Mouse (Mus musculus) heart, adult 2 months (tissue): ENCODE measurements around the gene Ppp1r12b. TPM values are rescaled to one million over a fixed set of nuclear protein-coding genes. Genes with fewer than 3 reads are reported as not detected.

Experiments
- DNase-seq, 2 experiments: peaks; one replicate each; pipeline ENCODE4 v3.0.0; 2021
- H3K27ac ChIP-seq: fragments of 200-600 bp; 2 replicates; pipeline ENCODE4 v1.8.1; 2022
- H3K27me3 ChIP-seq: fragments of 200-500 bp; 2 replicates; pipeline ENCODE4 v1.6.1; 2012; ENCODE audit warnings: mild to moderate bottlenecking, low read length, inconsistent platforms, mixed read lengths; ENCODE audit not compliant: control insufficient read depth, insufficient read depth
- H3K36me3 ChIP-seq: fragments of 200-500 bp; 2 replicates; pipeline ENCODE4 v1.6.1; 2012; ENCODE audit warnings: low read length, inconsistent platforms; ENCODE audit not compliant: control insufficient read depth, insufficient read depth
- H3K4me1 ChIP-seq: fragments of 200-500 bp; 2 replicates; pipeline ENCODE4 v1.6.1; 2011; ENCODE audit warnings: low read length; ENCODE audit not compliant: control insufficient read depth, insufficient read depth
- H3K4me3 ChIP-seq: fragments of 200-600 bp; 2 replicates; pipeline ENCODE4 v1.8.1; 2022
- H3K79me2 ChIP-seq: fragments of 200-500 bp; replicated peaks from 2 replicates; pipeline ENCODE4 v1.6.1; 2012; ENCODE audit warnings: mild to moderate bottlenecking, inconsistent platforms, low read length, moderate library complexity, mixed read lengths; ENCODE audit not compliant: control insufficient read depth, insufficient read depth
- H3K9ac ChIP-seq: fragments of 200-500 bp; 2 replicates; pipeline ENCODE4 v1.6.1; 2012; ENCODE audit warnings: low read depth, mild to moderate bottlenecking, control low read depth, inconsistent platforms, low read length, mixed read lengths
- CTCF ChIP-seq: fragments of 200-600 bp; IDR thresholded peaks from 2 replicates; pipeline ENCODE4 v1.8.1; 2022; ENCODE audit warnings: antibody characterized with exemption, mild to moderate bottlenecking, moderate library complexity
- EP300 ChIP-seq: fragments of 200-500 bp; IDR thresholded peaks from 2 replicates; pipeline ENCODE4 v1.6.1; 2011; ENCODE audit warnings: low read depth, low read length, control low read depth; ENCODE audit not compliant: insufficient read depth
- POLR2A ChIP-seq: fragments of 200-500 bp; IDR thresholded peaks from 2 replicates; pipeline ENCODE4 v1.6.1; 2011; ENCODE audit warnings: mild to moderate bottlenecking, low read depth, low read length, control low read depth; ENCODE audit not compliant: insufficient read depth
- WGBS: fragments of 180-500 bp; shearing (Covaris S2); methylation state at CpG from one replicate; pipeline ENCODE4 v1.1.7; 2018; 5-methylcytosine and 5-hydroxymethylcytosine counted together
- intact Hi-C: fragments of 180-260 bp; cut with DNase I; formaldehyde crosslinking; loops from one replicate; pipeline ENCODE4 v1.15.1; 2025
- polyA plus RNA-seq: library from polyadenylated mRNA; depleted of rRNA; stranded (reverse); fragments of >200 nt; gene quantifications from 2 replicates; pipeline ENCODE4 v1.2.3, GENCODE M21; 2012
- total RNA-seq, 2 experiments: library from RNA; stranded (reverse); gene quantifications; 2 replicates each; pipeline ENCODE4 v1.2.3; 2021

Gene Ppp1r12b
- total and polyA plus RNA-seq, 3 experiments = 55.4 to 161 (median 150) TPM

DNA sequence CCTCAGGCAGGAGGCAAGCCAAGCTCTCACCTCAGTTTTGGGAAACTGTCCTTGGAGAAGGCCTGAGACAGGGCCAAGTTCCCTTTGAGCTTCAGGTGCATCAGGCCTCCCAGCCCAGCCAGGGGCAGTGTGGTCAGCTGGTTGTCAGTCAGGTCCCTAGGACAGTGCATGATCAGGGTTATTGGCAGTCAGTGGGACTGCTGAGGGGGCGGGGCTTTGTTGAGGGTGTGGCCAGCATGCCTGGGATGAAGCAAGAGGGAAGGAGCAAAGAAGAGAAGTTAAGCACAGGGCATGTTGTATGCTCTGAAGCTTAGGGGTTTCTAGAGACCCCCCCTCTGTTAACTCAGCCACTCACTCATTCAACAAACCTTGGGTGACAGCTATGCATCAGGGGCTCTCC is 40.2 kb upstream of the Ppp1r12b start:
- H3K79me2 ChIP-seq = no peaks in the 10 kb centered on the region
- WGBS = 35% methylated on average over 1 of the region's 1 CpGs

DNA sequence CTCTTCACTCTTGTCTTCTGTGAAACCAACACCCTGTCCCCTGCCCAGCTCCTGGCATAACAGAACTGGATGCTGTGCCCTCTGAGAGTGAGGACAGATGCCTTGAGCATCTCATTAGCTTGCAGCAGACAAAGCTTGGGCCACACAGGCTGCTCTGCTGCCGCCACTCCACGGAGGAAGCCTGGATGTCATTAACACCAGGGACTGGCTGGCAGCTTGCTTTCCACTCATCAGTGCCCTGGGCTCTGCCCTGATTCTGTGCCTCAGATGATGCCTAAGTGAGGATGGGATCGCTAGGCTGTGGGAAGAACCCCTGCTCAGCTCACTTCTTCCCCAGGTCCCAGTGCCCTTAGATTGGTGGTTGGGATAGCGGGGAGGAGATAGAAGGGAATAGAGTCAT is 39.7 kb upstream of the Ppp1r12b start:
- H3K9ac ChIP-seq = no peak overlapping the region
- H3K4me1 ChIP-seq = no peaks in the 10 kb centered on the region
- no peak for DNase-seq
- H3K27ac ChIP-seq = no peak overlapping the region
- no peaks in the 10 kb centered on the region for H3K79me2 ChIP-seq
- WGBS = 82% methylated on average over 4 of the region's 4 CpGs
- no peaks in the 10 kb centered on the region for H3K36me3 ChIP-seq
- intact Hi-C loops = no loop called here
- no peak overlapping the region for H3K4me3 ChIP-seq
- TF ChIP-seq EP300 (no peak), POLR2A (no peak)
- H3K27me3 ChIP-seq = no peaks in the 10 kb centered on the region

More for the DNA sequence above, 40.2 kb upstream of the Ppp1r12b start:
- Histone ChIP-seq H3K36me3 (no peaks in the 10 kb centered on the region), H3K4me1 (no peaks in the 10 kb centered on the region), H3K4me3 (no peak overlapping the region), H3K9ac (no peak overlapping the region), H3K27ac (no peak overlapping the region), H3K27me3 (no peaks in the 10 kb centered on the region)
- intact Hi-C loops = no loop called here
- DNase-seq = no peak
- no peak for TF ChIP-seq EP300
- no peak for TF ChIP-seq POLR2A
- TF ChIP-seq CTCF = no peak

DNA sequence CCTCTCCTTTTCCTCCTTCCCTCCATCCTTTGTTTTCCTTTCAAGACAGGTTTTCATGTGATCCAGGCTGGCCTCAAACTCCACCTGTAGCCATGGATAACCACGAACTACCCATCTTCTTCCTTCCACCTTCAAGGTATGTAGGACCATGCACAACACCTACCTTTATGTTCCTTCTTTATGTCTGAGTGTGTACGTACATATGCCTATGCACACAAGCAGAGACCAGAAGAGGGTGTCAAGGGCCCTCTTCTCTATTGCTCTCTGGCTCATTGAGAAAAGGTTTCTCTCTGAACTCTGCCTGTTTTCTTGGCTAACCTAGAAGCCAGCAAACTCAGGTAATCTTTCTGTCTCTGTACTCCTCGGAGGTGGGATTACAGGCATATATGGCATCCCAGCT is 39.0 kb upstream of the Ppp1r12b start:
- WGBS = 90% methylated on average over 3 of the region's 3 CpGs

DNA sequence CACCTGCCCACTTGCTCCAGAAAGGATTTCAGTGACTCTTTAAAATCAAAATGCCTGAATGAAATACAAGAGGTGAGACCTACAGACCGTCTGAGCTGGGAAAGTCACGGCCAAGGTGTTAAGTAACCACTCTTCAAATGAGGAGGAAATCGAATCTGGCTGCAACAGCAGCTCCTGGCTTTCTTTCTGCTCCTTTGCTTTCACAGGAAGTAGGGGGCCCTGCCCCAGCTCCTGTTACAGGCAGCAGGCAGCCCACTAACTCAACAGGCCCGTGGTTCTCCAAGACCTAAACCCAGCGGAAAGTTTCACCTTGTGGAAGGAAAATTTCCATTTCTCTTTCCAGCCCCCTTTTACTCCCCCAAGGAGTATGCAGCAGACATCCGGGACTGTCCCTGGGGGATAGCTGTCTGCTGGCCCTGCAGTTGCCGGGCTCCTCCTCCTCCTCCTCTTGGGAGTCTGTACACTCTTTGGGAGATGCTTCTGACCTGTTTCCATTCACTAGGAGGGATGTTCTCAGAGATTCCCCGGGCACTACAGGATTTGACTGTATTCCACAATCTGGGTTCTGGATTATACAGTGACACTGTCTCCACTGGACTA is 36.4 kb upstream of the Ppp1r12b start:
- intact Hi-C loops = no loop called here
- H3K9ac ChIP-seq = no peak overlapping the region
- DNase-seq = peak in 1 of 2 experiments; percentile 35
- peak overlapping the region; percentile 43; the same call in 1 of the 2 replicates for H3K27ac ChIP-seq
- no peak for TF ChIP-seq EP300
- no peaks in the 10 kb centered on the region for H3K79me2 ChIP-seq
- 30% methylated on average over 8 of the region's 8 CpGs for WGBS
- H3K4me1 ChIP-seq = no peaks in the 10 kb centered on the region
- H3K36me3 ChIP-seq = no peaks in the 10 kb centered on the region
- no peak overlapping the region for H3K4me3 ChIP-seq
- no peaks in the 10 kb centered on the region for H3K27me3 ChIP-seq

More for the DNA sequence above, 39.0 kb upstream of the Ppp1r12b start:
- no peak for TF ChIP-seq POLR2A
- no peak for TF ChIP-seq CTCF
- TF ChIP-seq EP300 = no peak
- H3K36me3 ChIP-seq = no peaks in the 10 kb centered on the region
- H3K4me1 ChIP-seq = no peaks in the 10 kb centered on the region
- H3K27ac ChIP-seq = no peak overlapping the region
- no peak overlapping the region for H3K9ac ChIP-seq
- no peak for DNase-seq
- H3K27me3 ChIP-seq = no peaks in the 10 kb centered on the region
- H3K4me3 ChIP-seq = no peak overlapping the region
- no peaks in the 10 kb centered on the region for H3K79me2 ChIP-seq
- intact Hi-C loops = no loop called here

DNA sequence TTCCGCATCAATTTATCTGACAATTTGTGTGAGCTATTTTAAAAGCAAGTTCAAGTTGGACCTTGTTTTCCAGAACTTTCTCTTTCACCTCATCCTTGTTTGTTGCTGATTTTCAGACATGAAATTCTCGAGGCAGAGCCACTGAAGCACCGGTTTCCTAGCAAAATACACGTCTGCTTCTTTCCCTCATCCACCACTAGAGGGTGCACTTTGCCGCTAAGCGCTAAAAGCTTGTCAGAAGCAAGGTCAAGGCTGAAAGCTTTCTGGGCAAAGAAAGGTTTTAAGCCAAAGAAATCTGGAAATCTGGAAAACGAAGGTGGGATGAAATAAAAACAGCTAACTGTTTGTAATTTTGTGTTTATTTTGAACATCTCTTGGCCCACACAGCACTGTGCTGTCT is 33.6 kb upstream of the Ppp1r12b start:
- no peak overlapping the region for H3K27ac ChIP-seq
- no peaks in the 10 kb centered on the region for H3K27me3 ChIP-seq
- TF ChIP-seq POLR2A = no peak
- 0 out of 2 replicates have a peak, but pooled peaks have one; percentile 41 for TF ChIP-seq EP300
- peak; percentile 98 for TF ChIP-seq CTCF
- H3K4me3 ChIP-seq = no peak overlapping the region
- intact Hi-C loops = loop anchor here (1.0 kb wide), 1 partner anchor 119 kb away; no protein-coding TSS in a partner anchor
- no peak overlapping the region for H3K9ac ChIP-seq
- H3K36me3 ChIP-seq = no peaks in the 10 kb centered on the region
- no peaks in the 10 kb centered on the region for H3K79me2 ChIP-seq
- 10% methylated on average over 7 of the region's 7 CpGs for WGBS
- H3K4me1 ChIP-seq = no peaks in the 10 kb centered on the region
- DNase-seq = peak; percentile 69 to 72

DNA sequence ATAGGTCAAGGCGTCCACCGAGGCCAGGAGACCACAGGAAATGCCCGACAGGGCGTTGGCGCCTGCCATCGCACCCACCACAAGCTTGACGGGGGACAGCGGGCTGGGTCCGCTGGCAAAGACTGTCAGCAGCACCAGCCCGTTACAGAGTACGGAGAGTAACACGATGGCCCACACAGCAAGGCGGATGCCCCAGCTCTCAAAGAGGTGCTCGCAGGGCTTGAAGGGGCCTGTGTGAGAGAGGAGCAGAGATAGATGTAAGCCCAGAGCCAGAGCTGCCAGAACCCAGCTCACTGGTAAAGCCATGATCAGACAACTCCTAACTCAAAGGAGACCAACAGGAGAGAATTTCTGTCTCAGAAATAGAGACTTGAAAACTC is 32.2 kb upstream of the Ppp1r12b start:
- no peak for TF ChIP-seq POLR2A
- TF ChIP-seq EP300 = no peak
- TF ChIP-seq CTCF = no peak
- Histone ChIP-seq H3K27ac (no peak overlapping the region), H3K79me2 (no peaks in the 10 kb centered on the region), H3K4me1 (no peaks in the 10 kb centered on the region), H3K27me3 (no peaks in the 10 kb centered on the region), H3K36me3 (no peaks in the 10 kb centered on the region), H3K4me3 (peak overlapping the region; percentile 41), H3K9ac (peak overlapping the region; percentile 35)
- intact Hi-C loops = no loop called here
- no peak for DNase-seq
- 30% methylated on average over 14 of the region's 14 CpGs for WGBS
